Mouse (Mus musculus): ENCODE results near the gene Mien1.

DNA sequence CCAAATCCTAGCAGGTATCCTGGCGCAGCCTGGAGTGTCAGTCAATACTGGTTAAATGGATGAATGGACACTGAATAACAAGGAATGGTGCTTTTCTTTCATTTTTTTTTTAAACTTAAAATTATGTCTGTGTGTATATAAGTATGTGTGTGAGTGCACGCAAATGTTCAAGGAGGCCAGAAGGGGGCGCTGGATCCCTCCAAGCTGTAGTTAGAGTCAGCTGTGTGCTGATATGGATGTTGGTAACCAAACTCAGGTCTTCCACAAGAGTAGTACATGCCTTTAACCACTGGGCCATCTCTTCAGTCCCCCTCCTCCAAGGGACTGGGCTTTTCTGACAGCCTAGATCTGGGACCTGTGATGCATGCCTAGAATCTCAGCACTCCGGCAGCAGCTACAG is 16.7 kb upstream of the Mien1 start:
- 0 out of 2 replicates have a peak, but pooled peaks have one; percentile 5 for TF ChIP-seq CTCF (IDR thresholded peaks at IDR 0.05; ENCODE audit: low read depth, low read length)
- no peak for TF ChIP-seq POLR2A (IDR thresholded peaks at IDR 0.05; ENCODE audit: borderline replicate concordance, low read depth, low read length)

Data from bone marrow macrophage, adult 2 months (primary cell).